Mouse (Mus musculus) embryonic facial prominence, embryonic 15.5 days (tissue): Measurements from ENCODE around the gene Hist1h4h. TPM values are rescaled to one million over a fixed set of nuclear protein-coding genes. Genes with fewer than 3 reads are reported as not detected.
"Not testable (repeated sequence)": the region's sequence is repeated elsewhere in the genome, so short reads cannot be mapped to it uniquely, and the experiment has no call there.

Source experiments
- ATAC-seq: fragments of 200-750 bp; cut with Nextera tagmentation; 2 replicates; pipeline ENCODE4 v1.8.0; 2017; ENCODE audit warnings: low read depth, moderate TSS enrichment; ENCODE audit not compliant: insufficient number of reproducible peaks, low FRiP score, low TSS enrichment
- H3K27ac ChIP-seq: fragments of 300-500 bp; sonication (generic); replicated peaks from 2 replicates; pipeline ENCODE4 v1.5.1; 2015; ENCODE audit warnings: mild to moderate bottlenecking, inconsistent platforms
- H3K27me3 ChIP-seq: fragments of 300-500 bp; sonication (generic); 2 replicates; pipeline ENCODE4 v1.6.1; 2015; ENCODE audit warnings: inconsistent platforms
- H3K36me3 ChIP-seq: fragments of 300-500 bp; sonication (generic); 2 replicates; pipeline ENCODE4 v1.6.1; 2015; ENCODE audit warnings: mild to moderate bottlenecking, inconsistent platforms
- H3K4me1 ChIP-seq: fragments of 300-500 bp; sonication (generic); 2 replicates; pipeline ENCODE4 v1.6.1; 2015; ENCODE audit warnings: inconsistent platforms
- H3K4me2 ChIP-seq: fragments of 300-500 bp; sonication (generic); replicated peaks from 2 replicates; pipeline ENCODE4 v1.6.1; 2015; ENCODE audit warnings: mild to moderate bottlenecking, inconsistent platforms
- H3K4me3 ChIP-seq: fragments of 300-500 bp; sonication (generic); replicated peaks from 2 replicates; pipeline ENCODE4 v1.5.1; 2015; ENCODE audit warnings: mild to moderate bottlenecking, inconsistent platforms
- H3K9ac ChIP-seq: fragments of 300-500 bp; sonication (generic); 2 replicates; pipeline ENCODE4 v1.6.1; 2015; ENCODE audit warnings: inconsistent platforms
- H3K9me3 ChIP-seq: fragments of 300-500 bp; sonication (generic); replicated peaks from 2 replicates; pipeline ENCODE4 v1.6.1; 2016; ENCODE audit warnings: inconsistent platforms
- WGBS: fragments of 180-500 bp; shearing (Covaris S2); methylation state at CpG from one replicate; pipeline ENCODE4 v1.1.7; 2015; 5-methylcytosine and 5-hydroxymethylcytosine counted together
- microRNA-seq: library from miRNA; unstranded; fragments of <30 nt; microRNA quantifications from one replicate; pipeline ENCODE4, GENCODE M21; 2016; ENCODE audit warnings: borderline number of aligned reads
- polyA plus RNA-seq: library from polyadenylated mRNA; unstranded; fragments of >200 nt; fragmentation: Nextera tagmentation; extraction: Ambion mirVana; gene quantifications from 2 replicates; pipeline ENCODE4 v1.2.1, GENCODE M21; 2015

The Hist1h4h gene
- polyA plus RNA-seq, 1 experiment from 2014 or later, result 6.1 TPM

- peak overlapping the region; percentile 67 for H3K4me2 ChIP-seq
- H3K4me1 ChIP-seq, result peaks cover 29% of the 10 kb centered on the region
- H3K27me3 ChIP-seq, ATAC-seq, H3K36me3 ChIP-seq, H3K9me3 ChIP-seq, H3K9ac ChIP-seq: not testable (repeated sequence)
- 0% methylated on average over 5 of the region's 39 CpGs for WGBS
- peak overlapping the region; percentile 49 for H3K4me3 ChIP-seq
- H3K27ac ChIP-seq, result peak overlapping the region; percentile 96
These were observed 43.8 kb downstream of the Hist1h4h start for GRCm38 (mm10) chr13:23574546-23575170.

- H3K9me3 ChIP-seq, result no peaks in the 10 kb centered on the region
- ATAC-seq, result peak; percentile 55
- peak within 1 kb of the TSS; percentile 44; the same call in 1 of the 2 replicates for H3K9ac ChIP-seq
- H3K27ac ChIP-seq, result peak within 1 kb of the TSS; percentile 84
- peak within 1 kb of the TSS; percentile 46 for H3K4me3 ChIP-seq
- peaks cover 26% of the 10 kb centered on the region for H3K4me1 ChIP-seq
- peak within 1 kb of the TSS; percentile 67 for H3K4me2 ChIP-seq
- no peaks in the 10 kb centered on the region for H3K27me3 ChIP-seq
- WGBS, result under 1% methylated on average over 18 of the region's 18 CpGs
- no peaks in the 10 kb centered on the region for H3K36me3 ChIP-seq
These were observed 44.5 kb downstream of the Hist1h4h start, which contains the start of gene Hist1h3d for GRCm38 (mm10) chr13:23575271-23575851. Gene Hist1h3d (plus strand): TSS chr13:23575763.

GRCm38 (mm10) chr13:23575864-23576313 lies 45.0 kb downstream of the Hist1h4h start:
- H3K4me2 ChIP-seq, result peak overlapping the region; percentile 67
- H3K27me3 ChIP-seq, H3K9me3 ChIP-seq, H3K36me3 ChIP-seq, ATAC-seq: not testable (repeated sequence)
- H3K9ac ChIP-seq, result peak overlapping the region; percentile 44; the same call in 1 of the 2 replicates
- H3K4me3 ChIP-seq, result peak overlapping the region; percentile 46
- peaks cover 28% of the 10 kb centered on the region for H3K4me1 ChIP-seq
- WGBS, result under 1% methylated on average over 11 of the region's 40 CpGs
- peak overlapping the region; percentile 84 for H3K27ac ChIP-seq

- peak overlapping the region; percentile 46 for H3K4me3 ChIP-seq
- no peak for ATAC-seq
- peak overlapping the region; percentile 84 for H3K27ac ChIP-seq
- H3K4me2 ChIP-seq, result peak overlapping the region; percentile 67
- WGBS, result 3% methylated on average over 7 of the region's 7 CpGs
- H3K36me3 ChIP-seq, result no peaks in the 10 kb centered on the region
- no peaks in the 10 kb centered on the region for H3K27me3 ChIP-seq
- peaks cover 30% of the 10 kb centered on the region for H3K4me1 ChIP-seq
- H3K9ac ChIP-seq, result peak overlapping the region; percentile 12; the same call in 1 of the 2 replicates
- no peaks in the 10 kb centered on the region for H3K9me3 ChIP-seq
These were observed 45.6 kb downstream of the Hist1h4h start for GRCm38 (mm10) chr13:23576351-23576881.

GRCm38 (mm10) chr13:23576906-23577639 lies 46.2 kb downstream of the Hist1h4h start:
- peaks cover 32% of the 10 kb centered on the region for H3K4me1 ChIP-seq
- H3K27me3 ChIP-seq, result no peaks in the 10 kb centered on the region
- H3K9me3 ChIP-seq, result no peaks in the 10 kb centered on the region
- H3K4me2 ChIP-seq, result peak overlapping the region; percentile 67
- H3K36me3 ChIP-seq, result no peaks in the 10 kb centered on the region
- peak overlapping the region; percentile 46 for H3K4me3 ChIP-seq
- WGBS, result 32% methylated on average over 6 of the region's 6 CpGs
- H3K27ac ChIP-seq, result peak overlapping the region; percentile 84
- no peak for ATAC-seq
- H3K9ac ChIP-seq, result no peak overlapping the region

- Histone ChIP-seq H3K4me2 (no peak overlapping the region), H3K36me3 (no peaks in the 10 kb centered on the region), H3K4me1 (peaks cover 33% of the 10 kb centered on the region), H3K27me3 (no peaks in the 10 kb centered on the region), H3K4me3 (no peak overlapping the region), H3K9ac (no peak overlapping the region), H3K27ac (no peak overlapping the region), H3K9me3 (no peaks in the 10 kb centered on the region)
- ATAC-seq, result no peak
- 80% methylated on average over 1 of the region's 1 CpGs for WGBS
These were observed 47.0 kb downstream of the Hist1h4h start for GRCm38 (mm10) chr13:23577835-23578234.

Small RNAs within 50 kb of the gene (microRNA-seq; reads per million reads assigned to microRNA genes)
- gene Gm44297 (not detected), gene Gm44359 (not detected), gene Gm44394 (not detected), gene n-TStga1 (2.8 reads per million, percentile 11 among the genes with 10 or more reads in this experiment)

Other genes starting within 250 kb of the Hist1h4h start
- 38.5 and 43.1 TPM in 2 replicates for gene Zfp322a, start 161.8 kb upstream of the Hist1h4h start, polyA plus RNA-seq
- gene Abt1, start 107.2 kb upstream of the Hist1h4h start, polyA plus RNA-seq, result 12.2 and 12.7 TPM in 2 replicates
- 0.04 TPM in 1 of 2 replicates, not detected in the other for gene Btn1a1, start 65.1 kb upstream of the Hist1h4h start, polyA plus RNA-seq
- 0.55 and 0.65 TPM in 2 replicates for gene Btn2a2, start 42.2 kb upstream of the Hist1h4h start, polyA plus RNA-seq
- 2.7 and 3.4 TPM in 2 replicates for gene Hist1h2af, start 2.9 kb downstream of the Hist1h4h start, polyA plus RNA-seq
- gene Hist1h3g, start 4.4 kb downstream of the Hist1h4h start, polyA plus RNA-seq, result 3.2 and 5.3 TPM in 2 replicates
- 1.0 and 1.1 TPM in 2 replicates for gene Hist1h2bh, start 12.3 kb downstream of the Hist1h4h start, polyA plus RNA-seq
- 0.25 and 0.37 TPM in 2 replicates for gene Hist1h3f, start 13.0 kb downstream of the Hist1h4h start, polyA plus RNA-seq
- gene Hist1h4f, start 20.6 kb downstream of the Hist1h4h start, polyA plus RNA-seq, result 1.1 and 1.7 TPM in 2 replicates
- 0.44 and 0.55 TPM in 2 replicates for gene Hist1h1d, start 22.2 kb downstream of the Hist1h4h start, polyA plus RNA-seq
- 3.7 and 4.4 TPM in 2 replicates for gene Hist1h3e, start 31.3 kb downstream of the Hist1h4h start, polyA plus RNA-seq
- gene Hist1h2ae, start 40.2 kb downstream of the Hist1h4h start, polyA plus RNA-seq, result 53.3 and 77.8 TPM in 2 replicates
- 6.5 and 8.3 TPM in 2 replicates for gene Hist1h2bg, start 40.3 kb downstream of the Hist1h4h start, polyA plus RNA-seq
- 2.8 and 3.7 TPM in 2 replicates for gene Hist1h2bf, start 43.1 kb downstream of the Hist1h4h start, polyA plus RNA-seq
- gene Hist1h2ad, start 43.3 kb downstream of the Hist1h4h start, polyA plus RNA-seq, result 1.8 and 3.9 TPM in 2 replicates
- gene Hist1h3d, start 44.7 kb downstream of the Hist1h4h start, polyA plus RNA-seq, result 5.0 and 6.0 TPM in 2 replicates
- gene Hist1h4d, start 50.5 kb downstream of the Hist1h4h start, polyA plus RNA-seq, result 86.2 and 107 TPM in 2 replicates
- gene Hist1h2be, start 90.1 kb downstream of the Hist1h4h start, polyA plus RNA-seq, result 2.7 and 3.6 TPM in 2 replicates
- 14.7 and 20.7 TPM in 2 replicates for gene Hist1h1e, start 91.5 kb downstream of the Hist1h4h start, polyA plus RNA-seq
- gene Hist1h2ac, start 152.9 kb downstream of the Hist1h4h start, polyA plus RNA-seq, result 1.1 and 1.3 TPM in 2 replicates
- gene Hist1h2bc, start 153.1 kb downstream of the Hist1h4h start, polyA plus RNA-seq, result 63.3 and 66.8 TPM in 2 replicates
- not detected in 2 replicates for gene Hist1h1t, start 164.8 kb downstream of the Hist1h4h start, polyA plus RNA-seq
- gene Hist1h4c, start 167.4 kb downstream of the Hist1h4h start, polyA plus RNA-seq, result 4.2 and 5.3 TPM in 2 replicates
- gene Hfe, start 179.8 kb downstream of the Hist1h4h start, polyA plus RNA-seq, result 8.7 and 13.0 TPM in 2 replicates
- gene Hist1h1c, start 207.8 kb downstream of the Hist1h4h start, polyA plus RNA-seq, result 36.4 TPM in 2 replicates
- gene Hist1h3c, start 214.6 kb downstream of the Hist1h4h start, polyA plus RNA-seq, result 3.5 and 4.8 TPM in 2 replicates
- 2.0 and 2.1 TPM in 2 replicates for gene Hist1h2bb, start 215.7 kb downstream of the Hist1h4h start, polyA plus RNA-seq
- gene Hist1h2ab, start 220.1 kb downstream of the Hist1h4h start, polyA plus RNA-seq, result 23.1 and 38.3 TPM in 2 replicates
- 8.4 and 9.7 TPM in 2 replicates for gene Hist1h3b, start 221.2 kb downstream of the Hist1h4h start, polyA plus RNA-seq
- gene Hist1h4b, start 226.0 kb downstream of the Hist1h4h start, polyA plus RNA-seq, result 2.6 and 3.0 TPM in 2 replicates
- 0.39 and 0.42 TPM in 2 replicates for gene Hist1h4a, start 230.2 kb downstream of the Hist1h4h start, polyA plus RNA-seq
- gene Hist1h3a, start 231.3 kb downstream of the Hist1h4h start, polyA plus RNA-seq, result 2.3 and 3.5 TPM in 2 replicates
- gene Hist1h1a, start 232.6 kb downstream of the Hist1h4h start, polyA plus RNA-seq, result 1.8 and 1.9 TPM in 2 replicates
- not detected in 2 replicates for gene Trim38, start 238.9 kb downstream of the Hist1h4h start, polyA plus RNA-seq